Mouse (Mus musculus): ENCODE results near the gene Dffb. TPM values are rescaled to one million over a fixed set of nuclear protein-coding genes. Genes with fewer than 3 reads are reported as not detected.

Dffb gene
- total and polyA plus RNA-seq, 3 experiments = 25.1 to 25.2 TPM; not detected in 1

DNA sequence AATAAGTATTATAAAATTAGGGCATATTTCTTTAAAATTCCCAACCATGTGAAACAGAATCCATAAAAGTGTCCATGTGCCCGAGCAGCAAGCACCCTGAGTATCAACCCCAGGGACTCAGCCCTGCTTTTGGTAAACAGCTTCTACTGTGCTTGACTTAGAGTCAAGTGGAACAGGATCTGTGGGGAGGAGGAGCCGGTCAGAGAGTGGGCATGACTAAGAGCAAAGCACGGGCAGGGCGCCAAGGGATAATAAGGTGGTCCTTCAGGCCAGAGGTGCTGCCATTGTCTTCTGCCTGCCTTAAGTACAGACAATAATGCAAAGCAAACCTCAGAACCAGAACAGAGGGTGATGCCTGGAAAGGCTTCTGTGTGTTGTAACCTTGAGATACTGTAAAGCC is 32.8 kb upstream of the Dffb start:
- H3K79me2 ChIP-seq (ENCODE audit: control insufficient read depth, insufficient read depth, low read length, poor library complexity) = peaks cover 11% of the 10 kb centered on the region
- no peak for DNase-seq (ENCODE audit: low read depth, low spot score)
- no peak overlapping the region for H3K27ac ChIP-seq (ENCODE audit: control insufficient read depth, low read depth, low read length)
- TF ChIP-seq ZMIZ1 (IDR thresholded peaks at IDR 0.05; ENCODE audit: low read depth, low read length) (no peak), USF2 (IDR thresholded peaks at IDR 0.05; ENCODE audit: borderline replicate concordance in 1 of 2, insufficient read depth in 1 of 2, low read depth in 1 of 2, low read length in 2 of 2) (no peak), MXI1 (IDR thresholded peaks at IDR 0.05; ENCODE audit: low read depth, low read length) (no peak), NRF1 (IDR thresholded peaks at IDR 0.05; ENCODE audit: insufficient read depth, low read depth, low read length, poor library complexity, severe bottlenecking) (no peak), MYB (IDR thresholded peaks at IDR 0.05; ENCODE audit: low read depth, low read length) (no peak), MAX (IDR thresholded peaks at IDR 0.05; ENCODE audit: low read length) (no peak), ZKSCAN1 (IDR thresholded peaks at IDR 0.05; ENCODE audit: low read depth, low read length) (no peak), POLR2AphosphoS2 (IDR thresholded peaks at IDR 0.05; ENCODE audit: low read length) (no peak), KAT2A (conservative IDR thresholded peaks at IDR 0.05; ENCODE audit: low read depth, low read length) (no peak)
- H3K9me3 ChIP-seq (replicated peaks; ENCODE audit: insufficient read depth, low read length) = no peaks in the 10 kb centered on the region
- no peak overlapping the region for H3K4me3 ChIP-seq (ENCODE audit: control insufficient read depth in 1 of 2, insufficient read depth in 1 of 2, low read depth in 2 of 2, low read length in 2 of 2)
- H3K4me1 ChIP-seq (ENCODE audit: control insufficient read depth in 1 of 2, insufficient read depth in 2 of 2, low read length in 2 of 2) = 0 out of 4 replicates have a peak, but pooled peaks cover 0 to 5% of the 10 kb centered on the region in 2 experiments
- no peaks in the 10 kb centered on the region for H3K36me3 ChIP-seq (ENCODE audit: control insufficient read depth in 1 of 2, insufficient read depth in 2 of 2, low read length in 2 of 2)
- H3K9ac ChIP-seq (ENCODE audit: control insufficient read depth, low read depth, low read length, poor library complexity, severe bottlenecking) = no peak overlapping the region
- H3K27me3 ChIP-seq (ENCODE audit: control insufficient read depth in 1 of 2, insufficient read depth in 2 of 2, low read length in 2 of 2) = no peaks in the 10 kb centered on the region

DNA sequence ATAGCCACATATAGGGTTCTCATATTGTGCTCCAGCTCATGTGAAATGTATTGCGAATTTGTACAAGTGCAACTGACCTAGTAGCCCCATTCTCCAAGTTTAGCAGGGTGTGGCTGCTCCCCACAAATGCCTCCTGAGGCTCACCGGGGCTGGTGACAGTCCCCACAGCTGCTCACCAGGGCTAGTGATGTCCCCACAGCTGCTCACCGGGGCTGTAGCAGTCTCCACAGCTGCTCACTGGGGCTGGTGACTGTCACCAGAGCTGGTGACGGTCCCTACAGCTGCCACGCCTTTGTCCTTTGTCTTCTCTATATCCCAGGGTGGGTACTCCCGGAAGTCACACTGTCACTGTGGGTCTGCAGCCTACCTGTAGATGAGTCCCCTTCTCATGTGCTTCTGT is 31.3 kb upstream of the Dffb start:
- TF ChIP-seq E2F4 (IDR thresholded peaks at IDR 0.05; ENCODE audit: borderline replicate concordance, low read depth, low read length) (no peak), CTCF (IDR thresholded peaks at IDR 0.05 in 2 of 3, conservative IDR thresholded peaks at IDR 0.05 in 1 of 3; ENCODE audit: control insufficient read depth in 1 of 3, insufficient read depth in 1 of 3, low read depth in 2 of 3, low read length in 3 of 3, poor library complexity in 1 of 3, severe bottlenecking in 1 of 3) (no peak), POLR2AphosphoS5 (IDR thresholded peaks at IDR 0.05; ENCODE audit: borderline replicate concordance, low read depth, low read length) (no peak), CHD2 (IDR thresholded peaks at IDR 0.05; ENCODE audit: low read length) (no peak), ETS1 (IDR thresholded peaks at IDR 0.05; ENCODE audit: low read depth, low read length) (no peak), MAZ (IDR thresholded peaks at IDR 0.05; ENCODE audit: low read depth, low read length) (no peak), MAFK (IDR thresholded peaks at IDR 0.05; ENCODE audit: borderline replicate concordance, low read depth, low read length) (no peak), RCOR1 (IDR thresholded peaks at IDR 0.05; ENCODE audit: low read depth, low read length) (no peak)
- Histone ChIP-seq H3K27me3 (ENCODE audit: control insufficient read depth in 1 of 2, insufficient read depth in 2 of 2, low read length in 2 of 2) (no peaks in the 10 kb centered on the region), H3K4me1 (ENCODE audit: control insufficient read depth in 1 of 2, insufficient read depth in 2 of 2, low read length in 2 of 2) (0 out of 4 replicates have a peak, but pooled peaks cover 0 to 5% of the 10 kb centered on the region in 2 experiments), H3K27ac (ENCODE audit: control insufficient read depth, low read depth, low read length) (no peak overlapping the region), H3K9ac (ENCODE audit: control insufficient read depth, low read depth, low read length, poor library complexity, severe bottlenecking) (no peak overlapping the region), H3K4me3 (ENCODE audit: control insufficient read depth in 1 of 2, insufficient read depth in 1 of 2, low read depth in 2 of 2, low read length in 2 of 2) (no peak overlapping the region), H3K36me3 (ENCODE audit: control insufficient read depth in 1 of 2, insufficient read depth in 2 of 2, low read length in 2 of 2) (no peaks in the 10 kb centered on the region), H3K79me2 (ENCODE audit: control insufficient read depth, insufficient read depth, low read length, poor library complexity) (no peaks in the 10 kb centered on the region), H3K9me3 (replicated peaks; ENCODE audit: insufficient read depth, low read length) (no peaks in the 10 kb centered on the region)
- no peak for DNase-seq (ENCODE audit: low read depth, low spot score)

All from MEL (cell line).